Mouse (Mus musculus) spleen, adult 2 months (tissue): Measurements from ENCODE around the gene Tfcp2. TPM values are rescaled to one million over a fixed set of nuclear protein-coding genes. Genes with fewer than 3 reads are reported as not detected.
A peak's percentile ranks its signal among the peaks of the same experiment; 100 is the strongest.

ENCODE experiments used
- DNase-seq, 2 experiments: peaks; one replicate each; pipeline versions ENCODE4 v3.0.0 to v3.0.0-alpha.2; 2012 to 2021; ENCODE audit warnings: low spot score in 2 of 2, low read depth in 1 of 2
- H3K27ac ChIP-seq: fragments of 200-500 bp; 2 replicates; pipeline ENCODE4 v1.5.1; 2012; ENCODE audit warnings: low read length, inconsistent platforms; ENCODE audit not compliant: insufficient read depth
- H3K27me3 ChIP-seq: fragments of 200-500 bp; 2 replicates; pipeline ENCODE4 v1.6.1; 2012; ENCODE audit warnings: mild to moderate bottlenecking, moderate library complexity, low read length, inconsistent platforms; ENCODE audit not compliant: control insufficient read depth, insufficient read depth
- H3K36me3 ChIP-seq: fragments of 200-500 bp; 2 replicates; pipeline ENCODE4 v1.6.1; 2012; ENCODE audit warnings: mild to moderate bottlenecking, low read length, inconsistent platforms; ENCODE audit not compliant: control insufficient read depth, insufficient read depth
- H3K4me1 ChIP-seq: fragments of 200-500 bp; 2 replicates; pipeline ENCODE4 v1.6.1; 2011; ENCODE audit warnings: inconsistent platforms; ENCODE audit not compliant: control insufficient read depth, insufficient read depth, insufficient read length
- H3K4me3 ChIP-seq: fragments of 200-500 bp; 2 replicates; pipeline ENCODE4 v1.5.1; 2011; ENCODE audit warnings: mild to moderate bottlenecking, inconsistent platforms; ENCODE audit not compliant: insufficient read depth, insufficient read length; ENCODE audit errors: extremely low read depth
- CTCF ChIP-seq: fragments of 200-500 bp; IDR thresholded peaks from 2 replicates; pipeline ENCODE4 v1.5.1; 2011; ENCODE audit warnings: mild to moderate bottlenecking, inconsistent platforms; ENCODE audit not compliant: insufficient read depth, insufficient read length, insufficient replicate concordance; ENCODE audit errors: extremely low read depth
- POLR2A ChIP-seq: fragments of 200-500 bp; IDR thresholded peaks from 2 replicates; pipeline ENCODE4 v1.6.1; 2011; ENCODE audit warnings: low read depth, low read length, inconsistent platforms
- WGBS: fragments of 180-500 bp; shearing (Covaris S2); methylation state at CpG from one replicate; pipeline ENCODE4 v1.1.7; 2018; 5-methylcytosine and 5-hydroxymethylcytosine counted together
- polyA plus RNA-seq: library from polyadenylated mRNA; depleted of rRNA; stranded (reverse); fragments of >200 nt; gene quantifications from 2 replicates; pipeline ENCODE4 v1.2.3, GENCODE M21; 2012; rRNA removed

The Tfcp2 gene
- polyA plus RNA-seq, 1 experiment, result 3.8 TPM

DNA sequence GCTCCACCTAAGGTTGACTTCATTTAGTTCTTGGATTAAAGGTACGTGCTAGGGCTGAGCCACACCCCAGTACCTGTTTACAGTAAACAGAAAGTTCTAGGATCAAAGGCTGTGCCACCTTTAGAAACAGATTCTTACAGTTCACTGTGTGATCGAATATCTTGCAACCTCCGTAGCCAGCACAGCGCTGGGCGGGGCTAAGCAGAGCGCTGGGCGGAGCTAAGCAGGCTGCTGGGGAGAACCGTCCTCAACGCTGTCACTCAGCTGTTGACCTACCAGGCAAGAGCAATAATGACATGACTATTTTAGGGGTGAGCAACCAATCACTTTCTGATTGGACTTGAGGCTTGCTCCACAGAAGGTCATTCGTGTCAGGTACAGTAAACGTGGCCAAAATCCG is 90.9 kb downstream of the Tfcp2 start:
- 12% methylated on average over 12 of the region's 12 CpGs for WGBS

DNA sequence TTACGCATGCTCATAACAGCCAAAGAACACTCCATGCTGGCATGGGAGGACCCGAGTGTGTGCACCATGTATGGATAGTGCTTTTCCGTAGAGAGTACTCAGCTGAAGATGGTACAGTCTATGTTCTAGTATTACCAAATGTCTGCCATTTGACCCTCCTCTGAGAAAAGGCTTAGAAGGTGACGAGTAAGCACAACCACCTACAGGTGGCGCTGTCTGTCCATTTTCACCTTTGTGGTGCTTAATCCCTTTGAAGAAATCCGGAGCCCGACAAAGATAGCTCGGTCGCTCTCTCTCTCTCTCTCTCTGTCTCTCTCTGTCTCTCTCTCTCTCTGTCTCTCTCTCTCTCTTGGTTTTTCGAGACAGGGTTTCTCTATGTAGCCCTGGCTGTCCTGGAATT is 93.8 kb downstream of the Tfcp2 start:
- DNase-seq, result peak; percentile 50 to 63
- peak; percentile 45; the same call in 1 of the 2 replicates for TF ChIP-seq CTCF
- TF ChIP-seq POLR2A, result no peak
- H3K4me3 ChIP-seq, result no peak overlapping the region
- H3K4me1 ChIP-seq, result no peaks in the 10 kb centered on the region
- H3K27ac ChIP-seq, result no peak overlapping the region
- no peaks in the 10 kb centered on the region for H3K27me3 ChIP-seq
- H3K36me3 ChIP-seq, result no peaks in the 10 kb centered on the region
- WGBS, result 33% methylated on average over 10 of the region's 10 CpGs

More for the DNA sequence above, 90.9 kb downstream of the Tfcp2 start:
- Histone ChIP-seq H3K27me3 (no peaks in the 10 kb centered on the region), H3K36me3 (no peaks in the 10 kb centered on the region), H3K4me3 (no peak overlapping the region), H3K27ac (no peak overlapping the region), H3K4me1 (no peaks in the 10 kb centered on the region)
- no peak for TF ChIP-seq CTCF
- TF ChIP-seq POLR2A, result no peak
- DNase-seq, result peak in 1 of 2 experiments; percentile 36

DNA sequence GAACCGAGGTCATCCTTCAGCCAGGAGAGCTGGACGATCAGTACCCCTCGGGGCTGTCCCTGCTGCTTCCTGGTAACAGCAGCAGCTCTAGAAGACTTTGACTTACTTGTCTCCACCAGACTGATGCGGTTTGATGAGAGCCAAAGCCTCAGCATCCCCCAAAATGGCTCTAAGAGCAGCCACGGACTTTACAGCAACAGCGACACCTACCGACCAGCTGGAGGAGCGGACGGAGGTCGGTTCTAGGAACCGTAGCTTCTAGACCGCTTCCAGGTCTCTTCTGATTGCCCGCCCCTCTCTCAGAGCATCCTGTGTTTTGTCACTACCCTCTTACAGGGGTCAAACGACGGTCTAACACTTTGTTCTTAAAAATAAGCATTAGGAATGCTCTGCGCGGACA is 94.5 kb downstream of the Tfcp2 start:
- Histone ChIP-seq H3K27ac (no peak overlapping the region), H3K27me3 (no peaks in the 10 kb centered on the region), H3K36me3 (no peaks in the 10 kb centered on the region), H3K4me1 (no peaks in the 10 kb centered on the region), H3K4me3 (no peak overlapping the region)
- peak; percentile 63 to 64 for DNase-seq
- WGBS, result 4% methylated on average over 17 of the region's 17 CpGs
- TF ChIP-seq POLR2A (no peak), CTCF (peak; percentile 97)

DNA sequence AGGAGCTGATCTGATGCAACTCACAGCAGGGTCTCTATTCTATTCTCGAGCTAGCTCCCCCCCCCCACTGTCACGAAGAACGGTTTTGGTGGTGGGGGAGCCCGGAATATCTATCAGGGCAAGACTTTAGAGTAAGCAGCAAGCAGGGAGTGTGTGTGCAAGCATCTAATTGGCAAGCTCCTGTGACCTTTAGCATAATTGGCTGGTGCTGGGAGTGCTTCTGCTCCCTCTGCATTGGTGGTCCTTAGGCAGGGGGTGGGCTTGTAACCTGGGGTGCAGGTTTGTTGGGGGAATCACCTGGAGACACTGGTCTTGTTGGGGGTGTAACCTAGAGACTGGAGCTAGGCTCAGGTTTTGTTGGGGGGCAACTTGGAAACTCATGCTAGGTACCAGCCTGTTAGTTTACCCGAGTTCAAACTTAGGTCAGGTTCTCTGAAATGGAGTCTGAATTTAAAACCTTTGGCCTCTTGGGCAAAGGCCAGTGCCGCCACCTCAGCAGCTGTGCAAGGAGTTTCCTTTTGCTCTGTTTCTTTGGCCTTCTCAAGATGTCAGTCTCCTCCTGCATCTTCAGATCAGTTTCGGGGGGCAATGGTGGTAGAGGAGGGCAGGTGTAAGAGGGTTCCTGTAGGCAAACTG is 95.3 kb downstream of the Tfcp2 start:
- no peak for TF ChIP-seq POLR2A
- no peak for TF ChIP-seq CTCF
- H3K36me3 ChIP-seq, result no peaks in the 10 kb centered on the region
- H3K27ac ChIP-seq, result no peak overlapping the region
- 91% methylated on average over 7 of the region's 7 CpGs for WGBS
- no peaks in the 10 kb centered on the region for H3K27me3 ChIP-seq
- no peaks in the 10 kb centered on the region for H3K4me1 ChIP-seq
- H3K4me3 ChIP-seq, result no peak overlapping the region
- DNase-seq, result no peak

DNA sequence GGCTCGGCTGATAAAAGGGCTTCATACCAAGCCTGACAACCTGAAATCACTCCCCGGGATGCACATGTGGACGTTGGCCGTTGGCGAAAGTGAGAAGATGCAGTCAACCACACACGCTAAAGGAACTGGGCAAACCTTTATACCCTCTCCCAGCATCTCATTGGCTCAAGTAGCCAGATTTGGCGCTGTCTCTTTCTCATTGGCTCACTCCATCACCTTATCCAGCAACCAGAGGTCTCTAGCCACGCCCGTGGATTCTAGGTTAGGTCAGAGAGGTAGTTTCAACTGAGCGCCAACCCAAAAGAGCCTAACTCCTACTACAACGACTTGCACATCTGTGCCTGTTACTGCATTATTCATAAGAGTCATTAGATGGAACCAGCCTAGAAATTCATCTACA is 99.3 kb downstream of the Tfcp2 start:
- Histone ChIP-seq H3K36me3 (no peaks in the 10 kb centered on the region), H3K27me3 (no peaks in the 10 kb centered on the region), H3K27ac (no peak overlapping the region), H3K4me3 (no peak overlapping the region), H3K4me1 (no peaks in the 10 kb centered on the region)
- no peak for DNase-seq
- WGBS, result 90% methylated on average over 11 of the region's 11 CpGs
- TF ChIP-seq CTCF, result no peak

DNA sequence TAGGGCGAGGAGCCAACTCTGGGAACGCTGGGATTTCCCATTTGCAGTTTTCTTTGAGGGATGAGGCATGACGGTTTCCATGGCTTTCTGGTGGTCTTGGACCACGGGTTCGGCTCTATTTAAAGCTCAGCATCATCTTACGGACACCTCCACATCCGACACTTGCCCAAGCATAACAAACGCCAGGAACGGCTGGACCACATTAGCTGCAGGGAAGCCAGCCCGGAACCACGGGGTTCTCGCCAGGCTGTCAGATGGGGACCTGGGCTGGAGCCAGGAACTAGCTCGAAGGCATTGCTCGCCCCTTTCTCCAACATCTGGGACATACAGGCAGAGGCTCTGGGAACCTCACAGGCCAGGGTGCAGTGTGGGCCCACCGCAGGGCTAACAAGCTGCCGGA is 100.6 kb downstream of the Tfcp2 start:
- H3K27me3 ChIP-seq, result no peaks in the 10 kb centered on the region
- DNase-seq, result no peak
- TF ChIP-seq POLR2A (no peak), CTCF (no peak)
- no peaks in the 10 kb centered on the region for H3K36me3 ChIP-seq
- 89% methylated on average over 16 of the region's 16 CpGs for WGBS
- no peak overlapping the region for H3K4me3 ChIP-seq
- no peaks in the 10 kb centered on the region for H3K4me1 ChIP-seq
- H3K27ac ChIP-seq, result no peak overlapping the region

DNA sequence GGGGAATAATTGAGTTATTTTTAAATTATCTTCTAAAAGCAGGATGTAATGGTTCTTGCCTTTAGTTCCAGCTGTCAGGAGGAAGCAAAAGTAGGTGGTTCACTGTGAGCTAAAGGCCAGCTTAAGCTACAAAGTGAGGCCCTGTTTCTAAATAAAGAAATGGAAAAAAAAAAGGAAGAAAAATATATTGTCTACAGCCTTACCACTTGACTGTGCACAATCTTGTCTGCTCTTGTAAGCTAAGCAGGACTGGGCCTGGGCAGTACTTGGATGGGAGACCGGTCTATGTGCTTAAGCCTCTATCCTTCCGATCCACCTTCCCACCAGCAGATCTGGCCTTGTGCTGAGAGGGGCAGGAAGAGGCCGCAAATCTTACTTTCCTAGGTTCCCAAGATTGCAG is 102.3 kb downstream of the Tfcp2 start:
- no peak for TF ChIP-seq CTCF
- no peak for TF ChIP-seq POLR2A
- Histone ChIP-seq H3K4me1 (no peaks in the 10 kb centered on the region), H3K27ac (no peak overlapping the region), H3K36me3 (no peaks in the 10 kb centered on the region), H3K4me3 (no peak overlapping the region), H3K27me3 (no peaks in the 10 kb centered on the region)
- DNase-seq, result no peak
- 87% methylated on average over 3 of the region's 3 CpGs for WGBS

DNA sequence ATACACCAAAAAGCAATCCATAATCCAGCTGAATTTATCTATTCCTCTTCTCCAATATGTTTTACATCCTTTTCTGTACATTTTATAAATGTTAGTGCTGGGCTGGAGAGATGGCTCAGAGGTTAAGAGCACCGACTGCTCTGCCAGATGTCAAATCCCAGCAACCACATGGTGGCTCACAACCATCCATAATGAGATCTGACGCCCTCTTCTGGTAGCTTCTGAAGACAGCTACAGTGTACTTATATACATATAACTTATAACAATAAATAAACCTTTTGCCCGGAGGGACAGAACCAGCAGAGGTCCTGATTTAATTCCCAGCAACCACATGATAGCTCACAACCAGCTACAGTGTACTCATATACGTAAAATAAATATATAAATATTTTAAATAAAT is 103.2 kb downstream of the Tfcp2 start:
- WGBS, result 88% methylated on average over 4 of the region's 4 CpGs
- Histone ChIP-seq H3K27ac (no peak overlapping the region), H3K36me3 (no peaks in the 10 kb centered on the region), H3K4me1 (no peaks in the 10 kb centered on the region), H3K27me3 (no peaks in the 10 kb centered on the region), H3K4me3 (no peak overlapping the region)
- TF ChIP-seq POLR2A, result no peak
- no peak for TF ChIP-seq CTCF
- no peak for DNase-seq

Other genes with a start within 250 kb of the Tfcp2 start
- 13.6 and 16.9 TPM in 2 replicates for gene Mettl7a1, start 247.9 kb downstream of the Tfcp2 start, polyA plus RNA-seq
- 0.08 TPM in 1 of 2 replicates, not detected in the other for gene Mettl7a3, start 217.1 kb downstream of the Tfcp2 start, polyA plus RNA-seq
- not detected in 2 replicates for gene Methig1, start 198.9 kb downstream of the Tfcp2 start, polyA plus RNA-seq
- not detected in 2 replicates for gene Mettl7a2, start 198.8 kb downstream of the Tfcp2 start, polyA plus RNA-seq
- not detected in 2 replicates for gene Higd1c, start 187.5 kb downstream of the Tfcp2 start, polyA plus RNA-seq
- 0.04 TPM in 1 of 2 replicates, not detected in the other for gene Gm5475, start 129.9 kb downstream of the Tfcp2 start, polyA plus RNA-seq
- 24.9 and 27.4 TPM in 2 replicates for gene Slc11a2, start 126.9 kb downstream of the Tfcp2 start, polyA plus RNA-seq
- 35.4 and 41.9 TPM in 2 replicates for gene Letmd1, start 83.0 kb downstream of the Tfcp2 start, polyA plus RNA-seq
- 1.7 and 2.0 TPM in 2 replicates for gene Csrnp2, start 56.5 kb downstream of the Tfcp2 start, polyA plus RNA-seq
- 31.8 and 38.4 TPM in 2 replicates for gene Pou6f1, start 48.0 kb upstream of the Tfcp2 start, polyA plus RNA-seq
- 612 and 971 TPM in 2 replicates for gene Dazap2, start 63.3 kb upstream of the Tfcp2 start, polyA plus RNA-seq
- 29.2 and 33.1 TPM in 2 replicates for gene Smagp, start 84.9 kb upstream of the Tfcp2 start, polyA plus RNA-seq
- gene Bin2, start 117.5 kb upstream of the Tfcp2 start, polyA plus RNA-seq, result 101 TPM in 2 replicates
- 5,688 and 5,726 TPM in 2 replicates for gene Cela1, start 135.9 kb upstream of the Tfcp2 start, polyA plus RNA-seq
- gene Galnt6, start 177.4 kb upstream of the Tfcp2 start, polyA plus RNA-seq, result 13.9 and 16.1 TPM in 2 replicates
- gene Slc4a8, start 209.7 kb upstream of the Tfcp2 start, polyA plus RNA-seq, result 11.0 and 13.9 TPM in 2 replicates